Mouse (Mus musculus) forebrain, embryonic 10.5 days (tissue): ENCODE measurements around the gene Gm10337. TPM values are rescaled to one million over a fixed set of nuclear protein-coding genes. Genes with fewer than 3 reads are reported as not detected.

Source experiments
- DNase-seq: peaks from one replicate; pipeline ENCODE4 v3.0.0-alpha.2; 2017; ENCODE audit warnings: low spot score; ENCODE audit errors: extremely low spot score
- H3K27ac ChIP-seq: fragments of 300-500 bp; sonication (generic); 2 replicates; pipeline ENCODE4 v1.5.1; 2016; ENCODE audit warnings: mild to moderate bottlenecking
- H3K27me3 ChIP-seq: fragments of 300-500 bp; sonication (generic); 2 replicates; pipeline ENCODE4 v1.6.1; 2016; ENCODE audit warnings: mild to moderate bottlenecking; ENCODE audit not compliant: poor library complexity, severe bottlenecking
- H3K36me3 ChIP-seq: fragments of 300-500 bp; sonication (generic); replicated peaks from 2 replicates; pipeline ENCODE4 v1.6.1; 2016; ENCODE audit warnings: mild to moderate bottlenecking, moderate library complexity
- H3K4me1 ChIP-seq: fragments of 300-500 bp; sonication (generic); 2 replicates; pipeline ENCODE4 v1.6.1; 2016
- H3K4me3 ChIP-seq: fragments of 300-500 bp; sonication (generic); 2 replicates; pipeline ENCODE4 v1.5.1; 2016; ENCODE audit warnings: mild to moderate bottlenecking, moderate library complexity
- H3K9me3 ChIP-seq: fragments of 300-500 bp; sonication (generic); 2 replicates; pipeline ENCODE4 v1.6.1; 2016; ENCODE audit warnings: mild to moderate bottlenecking, moderate library complexity
- WGBS: fragments of 180-500 bp; shearing (Covaris S2); methylation state at CpG from one replicate; pipeline ENCODE4 v1.1.7; 2016; 5-methylcytosine and 5-hydroxymethylcytosine counted together
- polyA plus RNA-seq: library from polyadenylated mRNA; unstranded; fragments of >200 nt; fragmentation: Nextera tagmentation; extraction: Ambion mirVana; gene quantifications from 2 replicates; pipeline ENCODE4 v1.2.1, GENCODE M21; 2016

Gene Gm10337
- polyA plus RNA-seq, 1 experiment from 2014 or later = not detected

DNA sequence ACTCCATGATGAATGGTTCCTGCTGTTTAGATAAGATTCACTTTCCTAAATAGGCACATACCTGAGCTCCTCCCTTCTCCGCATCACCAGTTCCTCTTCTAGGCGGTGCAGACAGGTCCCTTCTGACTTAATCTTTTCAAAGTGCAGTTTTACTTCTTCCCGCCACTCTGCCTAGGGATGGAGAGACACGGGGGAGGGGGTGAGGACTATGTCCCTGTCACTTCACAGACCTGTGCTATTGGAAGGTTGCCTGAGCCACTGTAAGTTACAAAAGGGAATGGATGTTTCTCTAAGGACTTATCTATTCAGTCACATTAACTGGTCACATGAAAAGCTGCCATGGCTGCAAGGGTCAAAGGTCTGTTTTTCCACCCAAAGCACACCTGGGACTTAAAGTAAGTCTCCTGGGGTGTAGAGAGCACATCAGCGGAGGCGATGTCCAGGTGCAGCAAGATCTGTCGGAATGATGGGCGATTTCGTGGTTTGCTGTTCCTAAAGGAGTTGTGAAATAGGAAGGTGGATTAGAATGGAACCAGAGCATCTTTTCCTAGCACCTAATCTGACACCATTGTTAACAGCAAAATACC lies 1.2 kb upstream of the Gm10337 start:
- no peaks in the 10 kb centered on the region for H3K27me3 ChIP-seq
- 87% methylated on average over 9 of the region's 9 CpGs for WGBS
- no peaks in the 10 kb centered on the region for H3K9me3 ChIP-seq
- H3K4me1 ChIP-seq = peaks cover 4% of the 10 kb centered on the region; the same call in 1 of the 2 replicates
- H3K36me3 ChIP-seq = peaks cover 97% of the 10 kb centered on the region
- H3K4me3 ChIP-seq = no peak overlapping the region
- no peak for DNase-seq
- no peak overlapping the region for H3K27ac ChIP-seq

DNA sequence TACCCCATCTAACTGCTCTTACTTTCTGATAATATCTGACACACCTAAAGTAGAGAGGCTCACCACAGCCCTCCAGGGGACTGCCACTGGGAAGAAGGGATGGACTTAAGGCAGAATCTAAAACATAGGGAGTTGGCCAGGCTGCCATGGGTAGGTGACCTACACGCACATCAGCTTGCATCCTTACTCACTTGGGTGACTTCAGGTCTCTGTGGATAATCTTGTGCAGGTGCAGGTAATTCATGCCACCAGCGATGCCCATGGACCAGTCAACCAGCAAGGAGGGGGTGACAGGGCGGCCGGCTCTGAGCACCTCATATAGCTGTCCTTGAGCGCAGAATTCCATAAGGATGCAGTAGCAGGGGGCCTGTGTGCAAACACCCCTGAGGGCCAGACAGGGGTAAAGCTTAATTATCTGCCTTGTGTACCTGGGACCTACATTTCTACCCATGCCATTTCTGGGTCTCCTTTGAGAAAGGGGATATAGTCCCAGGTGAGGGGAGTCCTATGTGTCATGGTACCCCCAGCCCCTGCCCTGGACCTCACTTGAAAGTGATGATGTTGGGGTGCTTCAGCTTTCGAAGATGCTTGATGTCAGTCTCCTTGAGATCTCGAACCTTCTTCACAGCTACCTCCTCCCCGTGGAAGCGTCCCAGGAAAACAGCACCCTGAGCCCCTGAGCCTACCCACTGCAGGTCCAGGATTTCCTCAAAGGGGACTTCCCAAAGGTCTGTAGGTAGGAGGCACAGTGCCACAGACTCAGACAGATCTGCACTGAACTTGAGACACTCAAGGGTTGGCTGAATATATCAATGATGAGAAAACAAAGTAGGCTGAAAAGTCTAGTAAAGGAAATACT lies 631 bp downstream of the Gm10337 start:
- Histone ChIP-seq H3K36me3 (peaks cover 87% of the 10 kb centered on the region), H3K27ac (no peak overlapping the region), H3K4me3 (no peak overlapping the region), H3K4me1 (peaks cover 6% of the 10 kb centered on the region), H3K9me3 (no peaks in the 10 kb centered on the region), H3K27me3 (no peaks in the 10 kb centered on the region)
- 93% methylated on average over 9 of the region's 9 CpGs for WGBS
- DNase-seq = no peak

DNA sequence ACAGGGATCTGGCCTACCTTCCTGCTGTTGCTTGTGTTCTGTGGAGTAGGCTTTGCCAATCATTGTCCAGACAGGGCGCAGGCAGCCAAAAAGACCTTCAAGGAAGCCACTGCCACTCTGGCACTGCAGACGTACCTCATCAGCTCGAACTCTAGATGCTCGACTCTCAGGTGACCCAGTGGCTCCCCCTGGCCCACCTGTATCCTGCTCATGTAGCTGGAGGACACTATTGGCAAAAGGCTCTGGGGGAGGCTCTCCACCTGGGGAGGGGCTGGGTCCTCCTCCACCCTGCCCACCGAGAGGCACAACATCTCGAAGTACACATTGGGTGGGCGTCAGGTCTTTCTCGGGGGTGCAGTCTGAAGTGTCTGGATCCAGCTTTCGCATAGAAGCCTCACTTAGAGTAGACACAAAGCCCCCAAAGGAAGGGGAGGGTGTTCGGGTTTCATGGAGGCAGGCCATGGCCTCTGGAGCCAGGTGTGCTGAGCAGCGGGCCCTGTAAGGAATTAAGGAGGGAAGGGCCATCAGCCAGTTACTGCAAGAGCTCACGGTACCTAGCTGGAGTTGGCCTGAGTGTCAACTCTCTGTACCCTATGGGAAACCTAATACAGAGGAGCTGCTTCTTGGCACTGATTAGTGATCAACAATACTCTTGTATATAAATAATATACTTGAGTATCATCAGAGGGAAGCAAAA lies 1.7 kb downstream of the Gm10337 start:
- Histone ChIP-seq H3K4me3 (no peak overlapping the region), H3K27ac (no peak overlapping the region), H3K27me3 (no peaks in the 10 kb centered on the region), H3K9me3 (no peaks in the 10 kb centered on the region), H3K36me3 (peaks cover 76% of the 10 kb centered on the region), H3K4me1 (peaks cover 17% of the 10 kb centered on the region)
- DNase-seq = no peak
- WGBS = 83% methylated on average over 12 of the region's 12 CpGs

DNA sequence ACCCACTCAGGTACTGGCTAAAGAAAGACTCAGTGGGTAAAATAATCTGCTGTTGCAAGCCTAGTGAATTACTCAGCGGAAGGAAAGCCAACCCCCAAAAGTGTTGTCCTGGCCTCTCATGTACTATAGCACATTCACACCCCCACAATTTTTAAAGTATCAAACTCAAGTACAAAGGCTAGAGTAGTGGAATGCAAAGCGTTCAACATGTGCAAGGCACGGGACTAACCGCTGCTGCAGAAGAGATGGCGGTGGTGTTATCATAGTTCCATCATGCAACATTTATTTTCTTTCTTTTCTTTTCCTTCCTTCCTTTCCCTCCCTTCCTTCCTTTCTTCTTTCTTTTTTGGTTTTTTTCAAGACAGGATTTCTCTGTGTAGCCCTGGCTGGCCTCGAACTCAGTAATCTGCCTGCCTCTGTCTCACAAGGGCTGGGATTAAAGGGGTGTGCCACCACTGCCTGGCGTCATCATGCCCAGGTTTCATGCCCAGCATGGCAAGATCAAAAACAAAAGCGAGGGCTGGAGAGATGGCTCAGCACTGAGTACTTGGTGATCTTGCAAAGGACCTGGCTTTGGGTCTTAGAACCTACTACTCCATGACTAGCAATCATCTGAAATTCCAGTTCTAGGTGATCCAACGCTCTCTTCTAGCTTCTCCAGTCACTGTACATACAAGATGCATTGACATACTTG lies 2.4 kb downstream of the Gm10337 start:
- Histone ChIP-seq H3K4me1 (peaks cover 24% of the 10 kb centered on the region), H3K4me3 (no peak overlapping the region), H3K27me3 (no peaks in the 10 kb centered on the region), H3K9me3 (no peaks in the 10 kb centered on the region), H3K27ac (no peak overlapping the region), H3K36me3 (peaks cover 69% of the 10 kb centered on the region)
- no peak for DNase-seq
- WGBS = 92% methylated on average over 9 of the region's 9 CpGs

DNA sequence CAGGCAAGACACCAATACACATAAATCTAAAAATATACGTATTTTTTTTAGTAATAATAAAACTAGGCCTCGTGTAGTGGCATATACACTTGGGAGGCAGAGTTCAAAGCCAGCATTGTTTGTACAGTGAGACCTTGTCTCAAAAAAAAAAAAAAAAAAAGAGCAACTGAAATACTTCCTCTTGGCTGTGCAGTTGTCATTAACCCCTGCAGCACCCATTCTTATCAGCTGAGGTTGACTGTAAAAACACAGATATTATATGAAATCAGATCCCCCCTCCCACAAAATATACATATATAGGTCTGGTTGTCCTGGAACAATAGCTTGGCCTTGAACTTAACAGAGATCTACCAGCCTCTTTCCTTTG lies 2.9 kb downstream of the Gm10337 start:
- 86% methylated on average over 2 of the region's 2 CpGs for WGBS
- Histone ChIP-seq H3K4me3 (no peak overlapping the region), H3K27me3 (no peaks in the 10 kb centered on the region), H3K4me1 (peaks cover 29% of the 10 kb centered on the region), H3K9me3 (no peaks in the 10 kb centered on the region), H3K36me3 (peaks cover 64% of the 10 kb centered on the region), H3K27ac (no peak overlapping the region)
- DNase-seq = no peak

DNA sequence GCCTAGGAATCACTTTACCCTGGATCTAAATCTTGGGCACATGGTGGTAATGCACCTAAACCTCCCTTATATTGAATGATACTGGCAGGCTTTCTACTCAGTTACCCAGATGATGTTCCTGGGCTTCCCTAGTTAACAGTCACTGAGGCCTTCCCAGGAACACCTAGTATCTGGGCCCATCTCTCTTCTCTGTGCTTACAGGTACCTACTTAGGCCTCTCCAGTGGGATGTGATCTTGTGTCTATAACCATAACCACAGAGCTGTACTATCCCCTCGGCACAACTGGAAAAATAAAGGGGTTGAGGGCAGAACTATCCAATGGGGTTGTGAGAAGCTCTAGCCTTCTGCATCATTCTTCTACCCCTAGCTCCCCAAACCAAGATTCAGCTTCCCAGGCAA lies 3.3 kb downstream of the Gm10337 start:
- no peak overlapping the region for H3K4me3 ChIP-seq
- 80% methylated on average over 1 of the region's 1 CpGs for WGBS
- no peak for DNase-seq
- peaks cover 34% of the 10 kb centered on the region for H3K4me1 ChIP-seq
- no peaks in the 10 kb centered on the region for H3K9me3 ChIP-seq
- no peaks in the 10 kb centered on the region for H3K27me3 ChIP-seq
- peaks cover 60% of the 10 kb centered on the region for H3K36me3 ChIP-seq
- H3K27ac ChIP-seq = no peak overlapping the region

DNA sequence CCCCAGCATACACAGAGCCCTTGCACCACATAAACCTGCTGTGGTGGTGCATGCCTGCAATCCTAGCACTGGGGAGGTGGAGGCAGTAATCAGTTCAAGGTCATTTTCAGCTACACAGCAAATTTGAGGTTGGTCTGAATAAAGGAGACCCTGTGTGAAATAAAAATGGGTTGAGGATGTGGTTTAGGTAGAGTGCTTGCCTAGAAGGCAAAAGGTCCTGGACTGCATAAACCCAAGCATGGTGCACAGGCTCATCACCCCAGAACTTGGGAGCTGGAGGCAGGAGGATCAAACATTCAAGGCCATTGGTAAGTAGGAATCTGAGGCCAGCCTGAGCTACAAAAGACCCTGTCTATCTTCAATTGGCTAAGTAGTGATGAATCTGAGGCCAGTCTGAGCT lies 4.0 kb downstream of the Gm10337 start:
- no peaks in the 10 kb centered on the region for H3K27me3 ChIP-seq
- peaks cover 53% of the 10 kb centered on the region for H3K36me3 ChIP-seq
- H3K27ac ChIP-seq = no peak overlapping the region
- no peaks in the 10 kb centered on the region for H3K9me3 ChIP-seq
- DNase-seq = no peak
- H3K4me3 ChIP-seq = no peak overlapping the region
- peaks cover 40% of the 10 kb centered on the region for H3K4me1 ChIP-seq

DNA sequence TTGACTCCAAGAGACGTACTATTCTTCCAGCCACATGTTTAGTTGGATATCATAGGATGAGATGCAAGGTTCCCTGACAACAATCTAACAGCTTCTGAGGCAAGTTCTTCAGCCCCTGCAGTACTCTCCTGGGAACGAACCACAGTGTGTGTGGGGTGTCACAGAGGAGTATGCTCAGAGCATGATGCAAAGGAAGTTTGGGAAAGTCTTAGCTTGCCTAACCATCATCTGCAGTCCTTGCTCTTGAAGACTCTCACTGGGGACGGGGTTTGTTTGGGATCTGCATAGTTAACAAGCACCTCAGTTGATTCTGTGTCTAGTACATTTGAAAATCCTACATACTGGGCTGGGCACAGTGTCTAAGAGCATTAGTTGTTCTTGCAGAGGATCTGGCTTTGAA lies 4.8 kb downstream of the Gm10337 start:
- 88% methylated on average over 3 of the region's 3 CpGs for whole genome bisulfite sequencing
- H3K36me3 ChIP-seq = peaks cover 45% of the 10 kb centered on the region

DNA sequence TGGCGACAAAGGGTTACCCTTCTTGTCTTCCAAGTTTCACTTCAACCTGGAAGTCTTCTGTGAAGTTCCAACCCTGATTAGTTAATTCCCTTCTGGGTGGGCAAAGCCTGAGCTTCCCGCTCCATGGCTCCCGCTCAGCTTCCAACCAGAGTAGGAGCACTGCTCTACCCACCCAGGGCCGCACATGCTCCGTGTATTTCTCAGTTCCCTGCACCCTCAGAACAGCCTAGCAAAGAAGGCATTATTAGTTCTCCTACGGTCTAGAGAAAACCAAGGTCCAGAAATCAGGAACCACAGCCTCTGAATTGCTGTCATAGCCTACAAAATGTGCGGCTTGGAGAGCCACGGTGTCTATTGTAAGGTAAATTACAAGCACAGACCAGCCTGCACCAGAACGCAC lies 6.6 kb downstream of the Gm10337 start:
- Histone ChIP-seq H3K36me3 (peaks cover 27% of the 10 kb centered on the region), H3K4me1 (peaks cover 49% of the 10 kb centered on the region), H3K27ac (peak overlapping the region; percentile 89), H3K9me3 (no peaks in the 10 kb centered on the region), H3K27me3 (no peaks in the 10 kb centered on the region), H3K4me3 (peak overlapping the region; percentile 72)
- no peak for DNase-seq
- 6% methylated on average over 9 of the region's 9 CpGs for WGBS

More for the DNA sequence above, 4.8 kb downstream of the Gm10337 start:
- H3K27ac ChIP-seq = no peak overlapping the region
- no peak for DNase-seq
- no peak overlapping the region for H3K4me3 ChIP-seq
- H3K27me3 ChIP-seq = no peaks in the 10 kb centered on the region
- H3K9me3 ChIP-seq = no peaks in the 10 kb centered on the region
- peaks cover 46% of the 10 kb centered on the region for H3K4me1 ChIP-seq

DNA sequence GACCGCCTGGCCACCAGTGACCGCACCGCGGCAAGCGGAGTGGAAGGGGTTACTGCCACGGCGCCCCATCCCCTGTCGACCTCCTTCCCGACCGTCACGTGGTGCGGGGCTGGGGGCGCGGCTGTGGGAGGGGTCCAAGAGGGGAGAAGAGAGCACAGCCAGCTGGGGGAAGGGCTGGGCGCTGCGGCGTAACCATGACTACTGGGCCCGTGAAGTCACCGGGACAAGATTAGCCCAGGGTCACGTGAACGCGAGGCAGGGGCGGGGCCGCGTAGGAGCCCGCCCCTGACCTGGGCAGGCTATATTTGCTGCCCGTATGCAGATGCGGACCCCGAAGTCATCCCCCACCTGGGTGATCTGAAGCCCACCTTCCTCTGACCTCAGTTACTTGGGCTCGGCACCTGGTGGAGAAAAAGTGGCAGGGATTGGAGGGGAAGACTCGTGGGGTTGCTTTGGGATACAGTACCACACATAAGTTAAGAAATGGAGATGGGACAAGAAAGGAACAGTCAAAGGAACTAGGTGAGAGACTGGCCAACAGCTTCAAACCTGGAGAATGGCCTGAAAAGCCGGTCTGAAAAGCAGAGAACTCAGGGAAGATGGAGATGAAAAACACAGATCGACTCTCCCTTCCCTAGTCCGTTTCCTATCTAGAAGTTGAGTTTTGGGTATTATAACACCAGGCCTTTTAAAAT lies 7.2 kb downstream of the Gm10337 start:
- WGBS = 4% methylated on average over 34 of the region's 34 CpGs
- peak overlapping the region; percentile 72 for H3K4me3 ChIP-seq
- H3K36me3 ChIP-seq = peaks cover 21% of the 10 kb centered on the region
- peak overlapping the region; percentile 89 for H3K27ac ChIP-seq
- H3K4me1 ChIP-seq = peaks cover 52% of the 10 kb centered on the region
- H3K9me3 ChIP-seq = no peaks in the 10 kb centered on the region
- DNase-seq = peak; percentile 97
- H3K27me3 ChIP-seq = no peaks in the 10 kb centered on the region

DNA sequence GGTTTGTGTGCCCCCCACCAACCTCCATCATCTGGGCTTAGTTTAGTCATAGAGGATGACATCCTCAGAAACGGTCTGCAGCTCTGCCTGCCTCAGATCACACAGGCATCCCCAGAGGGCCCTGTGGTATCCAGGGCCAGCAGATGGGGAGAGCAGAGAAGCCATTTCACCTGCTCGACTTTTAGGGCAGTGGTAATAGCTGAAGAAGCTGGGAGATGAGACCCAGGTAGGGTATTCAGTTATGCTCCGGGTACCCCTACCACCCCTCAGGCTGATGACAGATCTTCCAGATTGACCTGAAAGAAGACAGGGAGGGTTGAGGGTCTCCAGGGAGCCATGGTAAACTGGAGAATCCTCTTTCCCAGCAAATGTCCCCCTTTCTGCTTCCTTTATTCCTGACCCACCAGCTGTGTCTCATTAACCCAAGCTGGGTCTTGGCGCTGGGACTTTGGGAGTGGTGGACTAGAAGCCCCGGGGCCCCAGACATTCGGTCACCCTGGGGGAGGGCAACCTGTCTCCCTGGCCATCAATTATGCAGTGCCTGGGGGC lies 7.8 kb downstream of the Gm10337 start:
- Histone ChIP-seq H3K9me3 (no peaks in the 10 kb centered on the region), H3K36me3 (peaks cover 16% of the 10 kb centered on the region), H3K4me1 (peaks cover 59% of the 10 kb centered on the region), H3K27me3 (no peaks in the 10 kb centered on the region), H3K27ac (peak overlapping the region; percentile 89), H3K4me3 (peak overlapping the region; percentile 72)
- DNase-seq = no peak
- WGBS = 18% methylated on average over 6 of the region's 6 CpGs

DNA sequence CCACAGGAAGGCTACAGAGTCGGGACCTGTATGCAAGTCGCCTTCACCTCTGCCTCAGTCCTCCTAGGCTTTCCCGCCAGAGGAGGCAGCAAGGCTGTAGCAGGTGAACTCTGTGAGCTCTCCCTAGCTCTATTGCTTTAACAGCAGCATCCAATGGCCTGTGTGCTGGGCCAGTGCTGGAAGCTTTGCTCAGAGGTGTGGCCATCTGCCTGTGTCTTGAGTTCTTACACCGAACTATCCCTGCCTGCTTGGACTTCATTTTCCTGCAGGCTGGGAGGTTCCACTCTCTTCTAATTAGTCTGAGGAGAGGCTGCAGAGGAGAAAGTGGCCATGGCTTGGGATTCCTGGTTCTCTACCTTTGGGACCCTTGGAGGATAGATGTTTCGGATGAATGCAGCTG lies 8.5 kb downstream of the Gm10337 start:
- H3K27ac ChIP-seq = peak overlapping the region; percentile 89
- H3K4me1 ChIP-seq = peaks cover 65% of the 10 kb centered on the region
- peak overlapping the region; percentile 72 for H3K4me3 ChIP-seq
- H3K27me3 ChIP-seq = no peaks in the 10 kb centered on the region
- WGBS = 25% methylated on average over 5 of the region's 5 CpGs
- DNase-seq = no peak
- no peaks in the 10 kb centered on the region for H3K9me3 ChIP-seq
- peaks cover 11% of the 10 kb centered on the region for H3K36me3 ChIP-seq
